Mouse (Mus musculus) brown adipose tissue, adult 24 weeks (tissue): ENCODE measurements around the gene G6pd2. TPM values are rescaled to one million over a fixed set of nuclear protein-coding genes. Genes with fewer than 3 reads are reported as not detected.

Source experiments
- H3K27ac ChIP-seq: fragments of 200-500 bp; replicated peaks from 2 replicates; pipeline ENCODE4 v1.5.1; 2012; ENCODE audit warnings: low read depth, mild to moderate bottlenecking, low read length
- H3K4me1 ChIP-seq: fragments of 200-500 bp; 2 replicates; pipeline ENCODE4 v1.6.1; 2012; ENCODE audit warnings: low read length, mixed read lengths; ENCODE audit not compliant: control insufficient read depth, insufficient read depth, insufficient read length
- H3K4me3 ChIP-seq: fragments of 200-500 bp; 2 replicates; pipeline ENCODE4 v1.5.1; 2012; ENCODE audit warnings: low read depth, mild to moderate bottlenecking, low read length, moderate library complexity; ENCODE audit not compliant: insufficient read depth
- polyA plus RNA-seq: library from polyadenylated mRNA; stranded (reverse); fragments of >200 nt; gene quantifications from 2 replicates; pipeline ENCODE4 v1.2.4, GENCODE M21; 2012; ENCODE audit not compliant: missing spikeins, insufficient read depth, insufficient read length

G6pd2 gene
- 1.8 and 4.4 TPM in 2 replicates for polyA plus RNA-seq

GRCm38 (mm10) chr5:61808516-61808915 lies at the start of gene G6pd2:
TSS of gene G6pd2 (plus strand) at chr5:61808816.
- H3K4me1 ChIP-seq = no peaks in the 10 kb centered on the region
- no peak within 1 kb of the TSS for H3K4me3 ChIP-seq

GRCm38 (mm10) chr5:61764214-61764613 lies 44.4 kb upstream of the G6pd2 start:
- Histone ChIP-seq H3K27ac (no peak overlapping the region), H3K4me3 (no peak overlapping the region), H3K4me1 (no peaks in the 10 kb centered on the region)

More at GRCm38 (mm10) chr5:61808516-61808915, at the start of gene G6pd2:
- H3K27ac ChIP-seq = no peak within 1 kb of the TSS

- no peak overlapping the region for H3K27ac ChIP-seq
- H3K4me1 ChIP-seq = no peaks in the 10 kb centered on the region
- no peak overlapping the region for H3K4me3 ChIP-seq
Observed at GRCm38 (mm10) chr5:61832935-61833551, 24.4 kb downstream of the G6pd2 start.

GRCm38 (mm10) chr5:61843891-61844290 lies 35.3 kb downstream of the G6pd2 start:
- Histone ChIP-seq H3K4me1 (no peaks in the 10 kb centered on the region), H3K27ac (no peak overlapping the region), H3K4me3 (no peak overlapping the region)
